Mouse (Mus musculus): ENCODE measurements around the gene Tnni2. TPM values are rescaled to one million over a fixed set of nuclear protein-coding genes. Genes with fewer than 3 reads are reported as not detected.

The Tnni2 gene
- polyA plus RNA-seq, 1 experiment, result 2.1 TPM

DNA sequence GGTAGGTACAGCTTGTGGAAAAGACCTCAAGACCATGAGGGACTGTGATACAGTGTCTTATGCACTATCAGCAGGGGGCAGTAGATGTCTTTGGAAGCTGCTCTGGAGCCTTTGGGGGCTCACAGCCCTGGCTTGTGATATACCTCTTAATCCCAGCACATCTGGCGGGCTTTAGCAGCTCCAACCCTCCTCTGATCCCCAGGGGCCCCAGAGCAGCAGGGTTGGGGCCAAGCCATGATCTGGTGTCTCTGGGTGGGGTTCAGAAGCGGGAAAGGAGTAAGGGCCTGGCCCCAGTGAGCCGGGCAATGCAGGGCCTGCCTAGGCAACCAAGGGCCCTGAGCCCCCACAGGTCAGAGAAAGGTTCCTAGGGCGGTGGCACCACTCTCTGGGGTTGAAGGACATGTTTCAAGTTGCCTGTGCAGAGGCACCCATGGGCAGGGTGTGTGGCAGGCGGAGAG is 922 bp upstream of the Tnni2 start:
- Histone ChIP-seq H3K4me1 (ENCODE audit: control insufficient read depth, insufficient read depth, low read length) (peaks cover 1% of the 10 kb centered on the region), H3K9me3 (replicated peaks; ENCODE audit: control insufficient read depth, insufficient read depth, low read length, poor library complexity, severe bottlenecking) (no peaks in the 10 kb centered on the region), H3K4me3 (ENCODE audit: low read depth, low read length) (no peak overlapping the region), H3K27ac (ENCODE audit: insufficient read depth, low read length) (no peak overlapping the region), H3K27me3 (ENCODE audit: control insufficient read depth, insufficient read depth, low read length, poor library complexity, severe bottlenecking) (no peaks in the 10 kb centered on the region), H3K36me3 (ENCODE audit: control insufficient read depth, insufficient read depth, low read length, poor library complexity, severe bottlenecking) (no peaks in the 10 kb centered on the region), H3K9ac (ENCODE audit: low read depth, poor library complexity, severe bottlenecking) (no peak overlapping the region)
- TF ChIP-seq CTCF (IDR thresholded peaks at IDR 0.05; ENCODE audit: low read depth, low read length) (peak; percentile 57), EP300 (IDR thresholded peaks at IDR 0.05; ENCODE audit: insufficient read depth, low read depth, low read length) (no peak)

DNA sequence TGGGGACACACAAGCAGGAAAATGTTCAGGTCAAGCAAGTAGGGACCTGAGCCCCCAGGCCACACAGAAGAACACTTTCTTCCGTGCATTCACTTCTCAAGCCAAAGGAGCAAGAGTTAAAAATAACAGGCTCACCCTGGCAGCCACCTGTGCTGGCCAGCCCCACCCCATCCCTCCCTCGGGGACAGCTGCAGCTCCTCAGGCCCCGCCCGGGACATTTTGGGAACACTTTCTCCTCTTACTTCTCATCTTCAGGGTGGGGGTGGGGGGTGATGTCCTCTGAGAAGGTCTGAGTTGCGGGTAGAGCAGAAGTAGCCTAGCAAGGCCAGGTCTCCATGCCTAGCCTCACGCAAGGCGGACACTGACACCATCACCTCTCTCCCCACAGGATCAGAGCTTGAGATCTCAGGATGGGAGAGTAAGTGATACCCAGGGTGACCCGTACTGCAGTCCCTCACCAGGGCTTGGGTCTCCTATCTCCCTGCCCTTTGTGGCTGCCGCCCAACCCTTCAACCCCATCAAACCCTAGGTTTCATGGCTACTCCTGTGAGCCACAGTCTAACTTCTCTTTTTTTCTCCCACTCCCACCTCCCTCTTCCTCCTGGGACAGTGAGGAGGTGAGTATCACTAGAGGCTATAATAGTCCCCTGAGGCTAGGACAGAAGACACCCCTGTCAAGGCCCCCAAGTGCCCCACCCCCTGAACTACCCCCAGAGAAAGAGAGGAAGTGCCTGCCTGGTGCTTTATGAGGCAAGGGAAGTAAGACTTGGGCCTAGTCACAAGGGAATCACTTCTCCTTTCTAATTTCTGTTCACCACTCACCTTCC is 686 bp downstream of the Tnni2 start:
- Histone ChIP-seq H3K27ac (ENCODE audit: insufficient read depth, low read length) (no peak overlapping the region), H3K9ac (ENCODE audit: low read depth, poor library complexity, severe bottlenecking) (no peak overlapping the region), H3K36me3 (ENCODE audit: control insufficient read depth, insufficient read depth, low read length, poor library complexity, severe bottlenecking) (no peaks in the 10 kb centered on the region), H3K4me3 (ENCODE audit: low read depth, low read length) (no peak overlapping the region), H3K4me1 (ENCODE audit: control insufficient read depth, insufficient read depth, low read length) (no peaks in the 10 kb centered on the region), H3K27me3 (ENCODE audit: control insufficient read depth, insufficient read depth, low read length, poor library complexity, severe bottlenecking) (no peaks in the 10 kb centered on the region), H3K9me3 (replicated peaks; ENCODE audit: control insufficient read depth, insufficient read depth, low read length, poor library complexity, severe bottlenecking) (no peaks in the 10 kb centered on the region)
- TF ChIP-seq EP300 (IDR thresholded peaks at IDR 0.05; ENCODE audit: insufficient read depth, low read depth, low read length) (no peak), CTCF (IDR thresholded peaks at IDR 0.05; ENCODE audit: low read depth, low read length) (no peak), POLR2A (IDR thresholded peaks at IDR 0.05; ENCODE audit: insufficient read depth, low read length) (no peak)

DNA sequence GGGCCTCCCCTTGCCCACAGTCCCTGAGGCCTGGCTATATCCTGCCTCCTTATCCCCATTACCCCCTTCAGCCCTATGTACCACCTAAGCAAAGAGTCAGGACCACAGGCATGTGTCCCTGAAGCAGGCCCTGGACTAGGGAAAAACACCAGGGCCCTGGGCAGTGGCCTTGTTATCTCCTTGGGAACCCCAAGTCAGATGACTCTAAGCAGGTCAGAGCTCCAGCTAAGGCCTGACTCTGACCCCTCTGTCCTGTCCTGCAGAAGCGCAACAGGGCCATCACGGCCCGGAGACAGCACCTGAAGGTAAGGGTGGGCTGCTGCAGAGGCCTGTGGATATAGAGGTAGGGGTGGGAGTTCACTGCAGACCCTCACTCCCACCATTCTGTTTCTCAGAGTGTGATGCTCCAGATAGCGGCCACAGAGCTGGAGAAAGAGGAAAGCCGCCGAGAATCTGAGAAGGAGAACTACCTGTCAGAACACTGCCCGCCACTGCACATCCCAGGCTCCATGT is 1.4 kb downstream of the Tnni2 start:
- H3K9ac ChIP-seq (ENCODE audit: low read depth, poor library complexity, severe bottlenecking), result no peak overlapping the region
- no peak overlapping the region for H3K4me3 ChIP-seq (ENCODE audit: low read depth, low read length)
- TF ChIP-seq POLR2A (IDR thresholded peaks at IDR 0.05; ENCODE audit: insufficient read depth, low read length) (no peak), EP300 (IDR thresholded peaks at IDR 0.05; ENCODE audit: insufficient read depth, low read depth, low read length) (no peak), CTCF (IDR thresholded peaks at IDR 0.05; ENCODE audit: low read depth, low read length) (no peak)
- H3K9me3 ChIP-seq (replicated peaks; ENCODE audit: control insufficient read depth, insufficient read depth, low read length, poor library complexity, severe bottlenecking), result no peaks in the 10 kb centered on the region
- H3K27ac ChIP-seq (ENCODE audit: insufficient read depth, low read length), result no peak overlapping the region
- H3K27me3 ChIP-seq (ENCODE audit: control insufficient read depth, insufficient read depth, low read length, poor library complexity, severe bottlenecking), result no peaks in the 10 kb centered on the region
- H3K36me3 ChIP-seq (ENCODE audit: control insufficient read depth, insufficient read depth, low read length, poor library complexity, severe bottlenecking), result no peaks in the 10 kb centered on the region
- no peaks in the 10 kb centered on the region for H3K4me1 ChIP-seq (ENCODE audit: control insufficient read depth, insufficient read depth, low read length)

DNA sequence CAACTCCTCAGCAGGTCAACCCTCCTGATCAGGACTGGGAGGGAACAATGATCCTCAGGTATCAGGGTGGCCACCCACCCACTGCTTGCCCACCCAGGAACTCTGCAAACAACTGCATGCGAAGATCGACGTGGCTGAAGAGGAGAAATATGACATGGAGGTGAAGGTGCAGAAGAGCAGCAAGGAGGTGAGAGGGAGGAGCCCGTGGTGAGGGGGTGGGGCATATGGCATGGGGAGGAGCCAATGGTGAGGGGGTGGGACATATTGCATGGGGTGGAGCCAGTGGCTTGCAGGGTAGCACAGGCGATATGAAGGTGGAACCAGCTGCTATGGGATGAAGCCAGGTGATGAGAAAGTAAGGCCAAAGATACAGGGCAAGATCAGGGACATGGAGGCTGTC is 1.9 kb downstream of the Tnni2 start:
- H3K27me3 ChIP-seq (ENCODE audit: control insufficient read depth, insufficient read depth, low read length, poor library complexity, severe bottlenecking), result no peaks in the 10 kb centered on the region
- no peak overlapping the region for H3K4me3 ChIP-seq (ENCODE audit: low read depth, low read length)
- H3K9ac ChIP-seq (ENCODE audit: low read depth, poor library complexity, severe bottlenecking), result no peak overlapping the region
- H3K4me1 ChIP-seq (ENCODE audit: control insufficient read depth, insufficient read depth, low read length), result no peaks in the 10 kb centered on the region
- no peaks in the 10 kb centered on the region for H3K36me3 ChIP-seq (ENCODE audit: control insufficient read depth, insufficient read depth, low read length, poor library complexity, severe bottlenecking)
- TF ChIP-seq EP300 (IDR thresholded peaks at IDR 0.05; ENCODE audit: insufficient read depth, low read depth, low read length), result no peak
- no peak for TF ChIP-seq CTCF (IDR thresholded peaks at IDR 0.05; ENCODE audit: low read depth, low read length)
- TF ChIP-seq POLR2A (IDR thresholded peaks at IDR 0.05; ENCODE audit: insufficient read depth, low read length), result no peak
- H3K27ac ChIP-seq (ENCODE audit: insufficient read depth, low read length), result no peak overlapping the region
- H3K9me3 ChIP-seq (replicated peaks; ENCODE audit: control insufficient read depth, insufficient read depth, low read length, poor library complexity, severe bottlenecking), result no peaks in the 10 kb centered on the region

DNA sequence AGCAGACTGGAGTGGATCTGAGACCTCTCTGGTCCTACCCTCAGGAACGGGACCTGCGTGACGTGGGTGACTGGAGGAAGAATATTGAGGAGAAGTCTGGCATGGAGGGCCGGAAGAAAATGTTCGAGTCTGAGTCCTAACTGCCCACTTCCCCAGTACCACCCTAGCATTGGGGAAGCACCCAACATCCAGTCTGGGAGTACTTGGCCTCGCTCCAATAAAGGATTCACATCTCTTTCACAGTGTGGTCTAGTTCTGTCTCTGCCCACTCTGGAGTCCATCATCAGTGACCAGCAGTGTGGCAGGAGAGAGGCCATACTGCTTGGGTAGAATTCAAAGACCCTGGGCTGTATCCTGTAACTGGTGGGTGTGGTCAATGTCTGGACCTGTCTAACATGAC is 2.6 kb downstream of the Tnni2 start:
- Histone ChIP-seq H3K36me3 (ENCODE audit: control insufficient read depth, insufficient read depth, low read length, poor library complexity, severe bottlenecking) (no peaks in the 10 kb centered on the region), H3K4me1 (ENCODE audit: control insufficient read depth, insufficient read depth, low read length) (no peaks in the 10 kb centered on the region), H3K9me3 (replicated peaks; ENCODE audit: control insufficient read depth, insufficient read depth, low read length, poor library complexity, severe bottlenecking) (no peaks in the 10 kb centered on the region), H3K27ac (ENCODE audit: insufficient read depth, low read length) (no peak overlapping the region), H3K4me3 (ENCODE audit: low read depth, low read length) (no peak overlapping the region), H3K9ac (ENCODE audit: low read depth, poor library complexity, severe bottlenecking) (no peak overlapping the region), H3K27me3 (ENCODE audit: control insufficient read depth, insufficient read depth, low read length, poor library complexity, severe bottlenecking) (no peaks in the 10 kb centered on the region)
- no peak for TF ChIP-seq POLR2A (IDR thresholded peaks at IDR 0.05; ENCODE audit: insufficient read depth, low read length)
- no peak for TF ChIP-seq EP300 (IDR thresholded peaks at IDR 0.05; ENCODE audit: insufficient read depth, low read depth, low read length)
- no peak for TF ChIP-seq CTCF (IDR thresholded peaks at IDR 0.05; ENCODE audit: low read depth, low read length)

DNA sequence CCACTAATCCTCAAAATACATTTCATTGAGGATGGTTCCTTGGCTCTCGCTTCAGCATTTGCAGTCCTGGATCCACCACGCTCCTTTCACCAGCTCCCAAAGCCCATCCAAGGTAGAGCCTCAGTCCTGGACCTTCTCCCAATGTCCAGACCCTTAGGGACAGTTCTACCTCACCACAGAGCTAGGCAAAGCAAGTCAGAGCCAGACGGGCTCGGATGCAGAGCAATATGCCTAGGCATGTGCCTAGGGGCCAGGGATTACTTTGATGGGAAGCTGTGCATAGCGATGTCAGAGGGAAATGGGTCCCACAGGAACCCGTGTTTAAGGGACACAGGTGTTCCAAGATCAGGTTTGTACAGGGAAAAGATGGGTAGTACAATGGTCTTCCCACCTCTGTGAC is 3.7 kb downstream of the Tnni2 start:
- Histone ChIP-seq H3K9ac (ENCODE audit: low read depth, poor library complexity, severe bottlenecking) (no peak overlapping the region), H3K9me3 (replicated peaks; ENCODE audit: control insufficient read depth, insufficient read depth, low read length, poor library complexity, severe bottlenecking) (no peaks in the 10 kb centered on the region), H3K27ac (ENCODE audit: insufficient read depth, low read length) (no peak overlapping the region), H3K4me1 (ENCODE audit: control insufficient read depth, insufficient read depth, low read length) (no peaks in the 10 kb centered on the region), H3K27me3 (ENCODE audit: control insufficient read depth, insufficient read depth, low read length, poor library complexity, severe bottlenecking) (no peaks in the 10 kb centered on the region), H3K4me3 (ENCODE audit: low read depth, low read length) (no peak overlapping the region), H3K36me3 (ENCODE audit: control insufficient read depth, insufficient read depth, low read length, poor library complexity, severe bottlenecking) (no peaks in the 10 kb centered on the region)
- TF ChIP-seq CTCF (IDR thresholded peaks at IDR 0.05; ENCODE audit: low read depth, low read length) (no peak), POLR2A (IDR thresholded peaks at IDR 0.05; ENCODE audit: insufficient read depth, low read length) (no peak), EP300 (IDR thresholded peaks at IDR 0.05; ENCODE audit: insufficient read depth, low read depth, low read length) (no peak)

All from ES-Bruce4 (cell line).